Mouse (Mus musculus) bone marrow macrophage, adult 2 months (primary cell): ENCODE results near the gene Fem1b.

ENCODE experiments used
- CTCF ChIP-seq: IDR thresholded peaks from 2 replicates; pipeline ENCODE4 v1.5.1; 2012; ENCODE audit warnings: low read depth, mild to moderate bottlenecking, low read length, moderate library complexity
- POLR2A ChIP-seq: IDR thresholded peaks from 2 replicates; pipeline ENCODE4 v1.6.1; 2012; ENCODE audit warnings: mild to moderate bottlenecking, low read depth, low read length, borderline replicate concordance

- TF ChIP-seq POLR2A: no peak
- TF ChIP-seq CTCF: no peak
Observed at GRCm38 (mm10) chr9:62810095-62810494, 1.6 kb downstream of the Fem1b start.
